Mouse (Mus musculus): ENCODE results near the gene Dis3l2. TPM values are rescaled to one million over a fixed set of nuclear protein-coding genes. Genes with fewer than 3 reads are reported as not detected.

Gene Dis3l2
- total and polyA plus RNA-seq, 3 experiments: 12.4 to 17.4 (median 16.5) TPM

DNA sequence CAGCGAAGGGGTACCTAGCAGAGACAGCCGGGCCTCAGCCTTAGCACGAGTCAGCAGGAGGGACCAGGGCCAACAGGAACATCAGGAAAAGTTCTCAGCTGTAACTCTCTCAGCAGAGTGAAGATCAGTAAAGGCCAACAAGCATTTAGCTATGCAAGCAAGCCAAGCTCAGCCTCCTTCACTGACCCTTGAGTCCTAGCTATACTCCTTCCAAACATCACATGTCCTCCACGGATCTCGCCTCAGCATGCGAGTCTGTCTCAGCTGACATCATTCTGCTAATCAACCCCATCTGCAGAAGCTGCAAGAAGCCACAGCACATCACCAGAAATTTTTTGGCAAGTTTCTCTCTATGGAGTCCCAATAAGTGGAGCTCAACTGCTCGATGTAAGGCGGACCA is 370.2 kb downstream of the Dis3l2 start:
- H3K9ac ChIP-seq (ENCODE audit: insufficient read depth, low read depth): no peak overlapping the region
- dilution Hi-C loops (cut with MboI; ENCODE audit: extremely low pct_ligation_motif_present, extremely low pct_unique_long_range_greater_than_20kb, low sequenced_read_pairs): no loop called here
- no peaks in the 10 kb centered on the region for H3K36me3 ChIP-seq (replicated peaks in 1 of 2; ENCODE audit: control insufficient read depth in 1 of 2, insufficient read depth in 1 of 2, low read length in 1 of 2)
- H3K27me3 ChIP-seq (replicated peaks): peaks cover 2% of the 10 kb centered on the region
- no peak overlapping the region for H3K27ac ChIP-seq (ENCODE audit: insufficient read depth, low read depth)
- TF ChIP-seq USF1 (IDR thresholded peaks at IDR 0.05; ENCODE audit: low read depth, low read length) (no peak), NRF1 (IDR thresholded peaks at IDR 0.05; ENCODE audit: low read depth, low read length) (no peak), EP300 (IDR thresholded peaks at IDR 0.05; ENCODE audit: low read length) (no peak), PAX5 (IDR thresholded peaks at IDR 0.05; ENCODE audit: low read length) (no peak), MEF2A (IDR thresholded peaks at IDR 0.05; ENCODE audit: borderline replicate concordance, low read depth, low read length) (no peak), ETS1 (conservative IDR thresholded peaks at IDR 0.05; ENCODE audit: low read depth, low read length) (no peak), ZKSCAN1 (IDR thresholded peaks at IDR 0.05; ENCODE audit: borderline replicate concordance, low read depth, low read length) (no peak), RAD21 (IDR thresholded peaks at IDR 0.05; ENCODE audit: low read depth, low read length) (no peak), ZC3H11A (IDR thresholded peaks at IDR 0.05; ENCODE audit: low read depth, low read length) (no peak), ZMIZ1 (IDR thresholded peaks at IDR 0.05; ENCODE audit: low read depth, low read length) (no peak), ZNF384 (IDR thresholded peaks at IDR 0.05; ENCODE audit: low read depth, low read length) (no peak), CHD1 (IDR thresholded peaks at IDR 0.05; ENCODE audit: low read depth, low read length) (no peak), POLR2A (IDR thresholded peaks at IDR 0.05; ENCODE audit: low read depth, low read length) (no peak), NELFE (IDR thresholded peaks at IDR 0.05; ENCODE audit: low read depth, low read length) (no peak), MXI1 (IDR thresholded peaks at IDR 0.05; ENCODE audit: low read depth, low read length) (no peak), MAZ (IDR thresholded peaks at IDR 0.05; ENCODE audit: low read depth, low read length) (no peak)
- DNase-seq (ENCODE audit: extremely low read depth): no peak
- no peaks in the 10 kb centered on the region for H3K79me2 ChIP-seq (replicated peaks; ENCODE audit: control insufficient read depth, extremely low read depth, insufficient read depth, poor library complexity, severe bottlenecking)
- no peaks in the 10 kb centered on the region for H3K9me3 ChIP-seq (replicated peaks; ENCODE audit: low read length)
- H3K4me2 ChIP-seq (ENCODE audit: insufficient read depth, low read depth, poor library complexity, severe bottlenecking): no peak overlapping the region
- no peak overlapping the region for H3K4me3 ChIP-seq (replicated peaks in 1 of 3; ENCODE audit: low read depth in 2 of 3, low read length in 2 of 3, poor library complexity in 1 of 3)
- peaks cover 4 to 5% of the 10 kb centered on the region in 2 experiments; a peak in 2 of 4 replicates for H3K4me1 ChIP-seq (ENCODE audit: control insufficient read depth in 1 of 2, insufficient read depth in 2 of 2)
- in situ Hi-C loops (cut with MboI; ENCODE audit: low pct_ligation_motif_present, low pct_unique_long_range_greater_than_20kb, low sequenced_read_pairs): no loop called here

DNA sequence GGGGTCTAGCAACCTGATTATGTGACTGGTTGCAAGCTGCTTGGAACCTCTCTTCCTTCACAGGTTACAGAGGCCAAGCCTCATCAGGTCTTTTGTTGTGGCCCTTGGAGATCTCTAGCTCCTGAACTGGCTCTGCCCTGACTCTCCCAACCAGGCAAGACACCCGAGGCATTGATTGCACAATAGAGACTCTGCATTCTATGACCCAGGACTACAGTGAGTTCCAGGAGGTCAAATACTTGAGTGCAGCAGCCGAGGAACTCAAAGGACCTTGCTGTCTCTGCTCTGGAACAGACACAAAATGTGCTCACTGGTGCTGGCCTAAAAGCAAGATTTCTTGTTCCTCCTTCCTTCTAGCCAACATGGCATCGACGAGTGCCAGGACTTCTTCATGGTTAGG is 382.6 kb downstream of the Dis3l2 start:
- dilution Hi-C loops (cut with MboI; ENCODE audit: extremely low pct_ligation_motif_present, extremely low pct_unique_long_range_greater_than_20kb, low sequenced_read_pairs) (no loop called here), in situ Hi-C loops (cut with MboI; ENCODE audit: low pct_ligation_motif_present, low pct_unique_long_range_greater_than_20kb, low sequenced_read_pairs) (no loop called here)
- Histone ChIP-seq H3K4me3 (replicated peaks in 1 of 3; ENCODE audit: low read depth in 2 of 3, low read length in 2 of 3, poor library complexity in 1 of 3) (no peak overlapping the region), H3K36me3 (replicated peaks in 1 of 2; ENCODE audit: control insufficient read depth in 1 of 2, insufficient read depth in 1 of 2, low read length in 1 of 2) (no peaks in the 10 kb centered on the region), H3K27ac (ENCODE audit: insufficient read depth, low read depth) (no peak overlapping the region), H3K4me2 (ENCODE audit: insufficient read depth, low read depth, poor library complexity, severe bottlenecking) (no peak overlapping the region), H3K9ac (ENCODE audit: insufficient read depth, low read depth) (no peak overlapping the region), H3K9me3 (replicated peaks; ENCODE audit: low read length) (no peaks in the 10 kb centered on the region), H3K79me2 (replicated peaks; ENCODE audit: control insufficient read depth, extremely low read depth, insufficient read depth, poor library complexity, severe bottlenecking) (no peaks in the 10 kb centered on the region), H3K4me1 (ENCODE audit: control insufficient read depth in 1 of 2, insufficient read depth in 2 of 2) (no peaks in the 10 kb centered on the region), H3K27me3 (replicated peaks) (peaks cover 2% of the 10 kb centered on the region)
- DNase-seq (ENCODE audit: extremely low read depth): no peak
- no peak for TF ChIP-seq USF1 (IDR thresholded peaks at IDR 0.05; ENCODE audit: low read depth, low read length)

Measured in CH12.LX (cell line).